Mouse (Mus musculus) myocyte (in vitro differentiated cells): ENCODE data around the gene Wdr5. TPM values are rescaled to one million over a fixed set of nuclear protein-coding genes. Genes with fewer than 3 reads are reported as not detected.

Experiments used
- H3K27me3 ChIP-seq: one replicate; pipeline ENCODE4 v1.6.1; 2011; ENCODE audit not compliant: control insufficient read depth, insufficient read depth, insufficient read length
- H3K36me3 ChIP-seq: one replicate; pipeline ENCODE4 v1.6.1; 2011; ENCODE audit not compliant: control insufficient read depth, insufficient read depth
- H3K4me2 ChIP-seq: one replicate; pipeline ENCODE4 v1.6.1; 2011; ENCODE audit warnings: low read depth, control low read depth
- H3K4me3 ChIP-seq: one replicate; pipeline ENCODE4 v1.5.1; 2011; ENCODE audit warnings: mild to moderate bottlenecking, control low read depth, moderate library complexity
- H3K79me2 ChIP-seq: one replicate; pipeline ENCODE4 v1.6.1; 2011; ENCODE audit not compliant: control insufficient read depth, insufficient read depth
- H3ac ChIP-seq: one replicate; pipeline ENCODE4 v1.6.1; 2011; ENCODE audit not compliant: control insufficient read depth, insufficient read length
- CEBPB ChIP-seq: IDR thresholded peaks from 2 replicates; pipeline ENCODE4 v1.6.1; 2011; ENCODE audit warnings: mild to moderate bottlenecking, moderate library complexity; ENCODE audit not compliant: poor library complexity, insufficient read depth, severe bottlenecking
- E2F4 ChIP-seq: IDR thresholded peaks from one replicate; pipeline ENCODE4 v1.6.1; 2011; ENCODE audit warnings: mild to moderate bottlenecking, control low read depth, moderate library complexity; ENCODE audit not compliant: insufficient read depth
- MAX ChIP-seq: IDR thresholded peaks from one replicate; pipeline ENCODE4 v1.6.1; 2011; ENCODE audit warnings: low read depth, mild to moderate bottlenecking, control low read depth
- MYOD1 ChIP-seq, 3 experiments: IDR thresholded peaks; one replicate each; pipeline ENCODE4 v1.6.1; 2011; ENCODE audit warnings: control low read depth in 2 of 3, low read depth in 2 of 3, mild to moderate bottlenecking in 2 of 3, moderate library complexity in 1 of 3; ENCODE audit not compliant: insufficient read length in 2 of 3, control insufficient read depth in 1 of 3
- MYOG ChIP-seq, 3 experiments: IDR thresholded peaks; one replicate each; pipeline ENCODE4 v1.6.1; 2011; ENCODE audit warnings: control low read depth in 2 of 3, low read depth in 2 of 3, mild to moderate bottlenecking in 2 of 3; ENCODE audit not compliant: insufficient read length in 2 of 3, control insufficient read depth in 1 of 3, insufficient read depth in 1 of 3
- POLR2A ChIP-seq: IDR thresholded peaks from one replicate; pipeline ENCODE4 v1.6.1; 2011; ENCODE audit warnings: low read depth, mild to moderate bottlenecking, control low read depth, moderate library complexity; ENCODE audit not compliant: insufficient read length
- POLR2AphosphoS2 ChIP-seq: IDR thresholded peaks from one replicate; pipeline ENCODE4 v1.6.1; 2011; ENCODE audit warnings: low read depth, control low read depth; ENCODE audit not compliant: insufficient read length
- REST ChIP-seq: IDR thresholded peaks from one replicate; pipeline ENCODE4 v1.6.1; 2011; ENCODE audit warnings: mild to moderate bottlenecking, control low read depth, moderate library complexity; ENCODE audit not compliant: insufficient read depth, insufficient read length
- SRF ChIP-seq: IDR thresholded peaks from one replicate; pipeline ENCODE4 v1.6.1; 2011; ENCODE audit warnings: low read depth; ENCODE audit not compliant: control insufficient read depth, insufficient read length
- TCF12 ChIP-seq: IDR thresholded peaks from one replicate; pipeline ENCODE4 v1.6.1; 2011; ENCODE audit warnings: mild to moderate bottlenecking, control low read depth; ENCODE audit not compliant: poor library complexity, insufficient read depth, severe bottlenecking
- TCF3 ChIP-seq: IDR thresholded peaks from one replicate; pipeline ENCODE4 v1.6.1; 2011; ENCODE audit warnings: low read depth, control low read depth; ENCODE audit not compliant: insufficient read length
- USF1 ChIP-seq: IDR thresholded peaks from one replicate; pipeline ENCODE4 v1.6.1; 2011; ENCODE audit warnings: low read depth, mild to moderate bottlenecking, control low read depth, moderate library complexity
- polyA plus RNA-seq: library from polyadenylated mRNA; unstranded; fragments of >200 nt; fragmentation: generic; extraction: Trizol; gene quantifications from one replicate; pipeline ENCODE4 v1.2.1, GENCODE M21; 2012; ENCODE audit warnings: missing spikeins

Wdr5 gene
- polyA plus RNA-seq, 1 experiment: 34.8 TPM

- H3K4me2 ChIP-seq: no peak overlapping the region
- no peak overlapping the region for H3ac ChIP-seq
- no peaks in the 10 kb centered on the region for H3K36me3 ChIP-seq
- H3K27me3 ChIP-seq: no peaks in the 10 kb centered on the region
- TF ChIP-seq TCF12: no peak
- no peak for TF ChIP-seq POLR2A
- no peak overlapping the region for H3K4me3 ChIP-seq
- no peaks in the 10 kb centered on the region for H3K79me2 ChIP-seq
These were observed 32.4 kb downstream of the Wdr5 start for GRCm38 (mm10) chr2:27547326-27547725.

- no peaks in the 10 kb centered on the region for H3K27me3 ChIP-seq
- H3K4me3 ChIP-seq: no peak overlapping the region
- no peaks in the 10 kb centered on the region for H3K79me2 ChIP-seq
- H3K36me3 ChIP-seq: no peaks in the 10 kb centered on the region
- TF ChIP-seq TCF12 (no peak), CEBPB (no peak), MYOG (IDR thresholded peaks at IDR 0.05; ENCODE audit: control insufficient read depth in 1 of 3, insufficient read depth in 1 of 3, insufficient read length in 2 of 3, low read depth in 2 of 3) (no peak), TCF3 (no peak), REST (no peak), MYOD1 (IDR thresholded peaks at IDR 0.05; ENCODE audit: control insufficient read depth in 1 of 3, insufficient read length in 2 of 3, low read depth in 2 of 3) (no peak)
- no peak overlapping the region for H3ac ChIP-seq
- H3K4me2 ChIP-seq: no peak overlapping the region
These were observed 33.0 kb downstream of the Wdr5 start for GRCm38 (mm10) chr2:27547986-27548385.

GRCm38 (mm10) chr2:27548664-27549369, 33.9 kb downstream of the Wdr5 start:
- Histone ChIP-seq H3K79me2 (no peaks in the 10 kb centered on the region), H3K27me3 (no peaks in the 10 kb centered on the region), H3K4me3 (no peak overlapping the region), H3K36me3 (no peaks in the 10 kb centered on the region), H3ac (no peak overlapping the region), H3K4me2 (no peak overlapping the region)
- TF ChIP-seq SRF (no peak), MAX (no peak), MYOG (IDR thresholded peaks at IDR 0.05; ENCODE audit: control insufficient read depth in 1 of 3, insufficient read depth in 1 of 3, insufficient read length in 2 of 3, low read depth in 2 of 3) (no peak), REST (no peak), CEBPB (no peak), MYOD1 (IDR thresholded peaks at IDR 0.05; ENCODE audit: control insufficient read depth in 1 of 3, insufficient read length in 2 of 3, low read depth in 2 of 3) (no peak), E2F4 (no peak), POLR2AphosphoS2 (no peak)

- Histone ChIP-seq H3K27me3 (peaks cover 9% of the 10 kb centered on the region), H3K36me3 (no peaks in the 10 kb centered on the region), H3K79me2 (no peaks in the 10 kb centered on the region), H3K4me3 (no peak overlapping the region), H3ac (no peak overlapping the region), H3K4me2 (no peak overlapping the region)
- TF ChIP-seq POLR2A (no peak), MAX (no peak), CEBPB (no peak), SRF (no peak), REST (no peak), TCF3 (no peak), USF1 (no peak), TCF12 (no peak), MYOD1 (IDR thresholded peaks at IDR 0.05; ENCODE audit: control insufficient read depth in 1 of 3, insufficient read length in 2 of 3, low read depth in 2 of 3) (no peak), POLR2AphosphoS2 (no peak), MYOG (IDR thresholded peaks at IDR 0.05; ENCODE audit: control insufficient read depth in 1 of 3, insufficient read depth in 1 of 3, insufficient read length in 2 of 3, low read depth in 2 of 3) (no peak), E2F4 (no peak)
These were observed 37.8 kb downstream of the Wdr5 start for GRCm38 (mm10) chr2:27552620-27553287.

- H3ac ChIP-seq: no peak overlapping the region
- H3K27me3 ChIP-seq: peaks cover 9% of the 10 kb centered on the region
- H3K4me3 ChIP-seq: no peak overlapping the region
- H3K36me3 ChIP-seq: no peaks in the 10 kb centered on the region
- H3K79me2 ChIP-seq: no peaks in the 10 kb centered on the region
- TF ChIP-seq MAX: no peak
- TF ChIP-seq POLR2AphosphoS2: no peak
- TF ChIP-seq POLR2A: no peak
- no peak overlapping the region for H3K4me2 ChIP-seq
These were observed 39.4 kb downstream of the Wdr5 start for GRCm38 (mm10) chr2:27554308-27554707.
